Mouse (Mus musculus): ENCODE data around the gene 1810010H24Rik. TPM values are rescaled to one million over a fixed set of nuclear protein-coding genes. Genes with fewer than 3 reads are reported as not detected.
"Not testable (repeated sequence)": the region's sequence is repeated elsewhere in the genome, so short reads cannot be mapped to it uniquely, and the experiment has no call there.

1810010H24Rik gene
- polyA plus RNA-seq, 1 experiment: 0.78 TPM

- 24% methylated on average over 18 of the region's 18 CpGs for WGBS
- DNase-seq (ENCODE audit: low read depth, low spot score): no peak
Measured at GRCm38 (mm10) chr11:107011669-107012323, 13.7 kb upstream of the 1810010H24Rik start.

DNA sequence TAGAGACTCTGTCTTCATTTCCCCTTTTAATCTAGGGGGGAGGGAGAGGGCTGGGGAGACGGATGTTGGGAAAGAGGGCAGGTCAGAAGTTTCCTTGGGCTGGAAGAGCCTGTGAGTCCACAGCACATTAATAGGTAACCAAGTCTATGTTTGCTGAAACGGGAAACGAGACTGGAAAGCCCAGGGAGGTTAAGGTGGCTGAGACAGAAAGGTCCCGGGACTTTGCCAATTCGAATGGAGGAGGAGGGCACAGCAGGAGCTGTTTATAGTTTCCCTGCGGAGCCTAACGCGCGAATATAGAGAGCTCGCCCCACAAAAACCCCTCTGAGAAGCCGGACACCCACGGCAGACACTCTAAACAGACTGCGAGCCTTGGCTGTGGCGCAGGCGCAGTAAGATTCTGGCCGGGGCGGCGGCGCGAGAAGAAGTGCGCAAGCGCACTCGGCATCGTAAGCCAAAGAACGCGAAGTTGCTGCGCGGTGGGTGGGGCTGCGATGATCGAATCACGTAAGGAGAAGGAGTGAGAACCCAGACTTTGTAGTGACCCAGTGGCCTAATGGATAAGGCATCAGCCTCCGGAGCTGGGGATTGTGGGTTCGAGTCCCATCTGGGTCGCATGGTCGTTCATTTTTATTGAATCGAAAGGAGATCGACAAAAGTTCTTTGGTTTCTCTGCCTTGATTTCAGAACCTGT is 13.0 kb upstream of the 1810010H24Rik start:
- DNase-seq (ENCODE audit: low read depth, low spot score): peak; percentile 88
- WGBS: under 1% methylated on average over 37 of the region's 37 CpGs

GRCm38 (mm10) chr11:107014020-107014585 is 11.4 kb upstream of the 1810010H24Rik start:
- WGBS: 82% methylated on average over 11 of the region's 11 CpGs
- no peak for DNase-seq (ENCODE audit: low read depth, low spot score)

GRCm38 (mm10) chr11:107014597-107015309 is 10.7 kb upstream of the 1810010H24Rik start:
- DNase-seq (ENCODE audit: low read depth, low spot score): no peak
- 18% methylated on average over 14 of the region's 14 CpGs for WGBS

DNA sequence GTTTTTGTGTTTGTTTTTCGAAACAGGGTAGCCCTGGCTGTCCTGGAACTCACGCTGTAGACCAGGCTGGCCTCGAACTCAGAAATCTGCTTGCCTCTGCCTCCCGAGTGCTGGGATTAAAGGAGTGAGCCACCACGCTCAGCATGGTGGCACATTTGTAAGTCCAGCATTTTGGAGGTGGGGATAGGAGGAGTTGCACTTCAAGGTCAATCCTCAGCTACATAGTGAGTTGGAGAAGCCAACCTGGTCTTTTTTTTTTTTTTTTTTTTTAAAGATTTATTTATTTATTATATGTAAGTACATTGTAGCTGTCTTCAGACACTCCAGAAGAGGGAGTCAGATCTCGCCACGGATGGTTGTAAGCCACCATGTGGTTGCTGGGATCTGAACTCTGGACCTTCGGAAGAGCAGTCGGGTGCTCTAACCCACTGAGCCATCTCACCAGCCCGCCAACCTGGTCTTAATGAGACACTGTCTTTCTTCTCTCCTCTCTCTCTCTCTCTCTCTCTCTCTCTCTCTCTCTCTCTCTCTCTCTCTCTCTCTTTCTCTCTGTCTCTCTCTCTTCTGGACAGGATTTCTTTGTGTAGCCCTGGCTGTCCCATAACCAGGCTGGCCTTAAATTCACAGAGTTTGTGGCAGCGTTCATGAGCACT is 9.8 kb upstream of the 1810010H24Rik start:
- 79% methylated on average over 11 of the region's 11 CpGs for WGBS
- not testable (repeated sequence) for DNase-seq (ENCODE audit: low read depth, low spot score)

- 61% methylated on average over 1 of the region's 1 CpGs for WGBS
- no peak for DNase-seq (ENCODE audit: low read depth, low spot score)
Measured at GRCm38 (mm10) chr11:107016893-107017292, 8.6 kb upstream of the 1810010H24Rik start.

- DNase-seq (ENCODE audit: low read depth, low spot score): no peak
- 71% methylated on average over 6 of the region's 6 CpGs for WGBS
Measured at GRCm38 (mm10) chr11:107017339-107017886, 8.1 kb upstream of the 1810010H24Rik start.

DNA sequence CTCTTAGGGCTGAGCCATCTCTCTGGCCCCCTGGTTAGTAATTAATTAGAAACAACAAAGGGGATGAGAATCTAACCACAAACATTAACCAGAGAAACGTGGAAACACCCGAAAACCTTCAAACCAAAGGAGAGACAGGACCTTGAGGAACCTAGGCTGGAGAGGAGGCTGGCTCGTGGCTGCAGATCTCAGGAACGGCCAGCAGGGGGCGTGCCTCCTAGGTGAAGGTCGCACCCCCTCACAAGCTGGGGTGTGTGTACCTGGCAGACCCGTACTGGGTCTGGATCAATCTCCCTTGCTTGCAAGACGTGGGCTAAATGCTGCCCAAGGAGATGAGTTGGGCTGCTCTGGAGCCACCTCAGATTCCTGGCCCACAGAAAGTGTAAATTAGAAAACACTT is 6.9 kb upstream of the 1810010H24Rik start:
- no peak for DNase-seq (ENCODE audit: low read depth, low spot score)

DNA sequence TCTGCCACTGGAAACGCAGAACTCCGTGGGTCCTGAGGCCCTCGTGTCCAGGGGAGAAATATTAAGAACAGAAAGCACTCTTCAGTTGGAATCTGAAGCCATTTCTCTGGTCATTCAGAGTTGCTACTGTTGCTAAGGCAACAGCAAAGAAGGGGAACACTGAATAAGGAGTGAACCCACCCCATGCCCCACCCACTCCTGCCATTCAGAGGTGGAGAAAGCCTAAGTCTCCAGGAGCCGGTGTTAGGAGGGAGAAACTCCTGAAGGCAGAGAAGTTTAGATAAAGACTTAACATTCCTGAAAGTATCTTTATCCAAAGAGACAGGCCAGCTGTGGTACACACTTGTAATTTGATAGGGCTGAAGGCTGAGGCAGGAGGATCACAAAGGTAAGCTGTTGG is 6.2 kb upstream of the 1810010H24Rik start:
- no peak for DNase-seq (ENCODE audit: low read depth, low spot score)
- WGBS: 79% methylated on average over 4 of the region's 4 CpGs

More for the DNA sequence above, 6.9 kb upstream of the 1810010H24Rik start:
- WGBS: 50% methylated on average over 8 of the region's 8 CpGs

GRCm38 (mm10) chr11:107019722-107020121 is 5.8 kb upstream of the 1810010H24Rik start:
- WGBS: 87% methylated on average over 5 of the region's 5 CpGs
- not testable (repeated sequence) for DNase-seq (ENCODE audit: low read depth, low spot score)

DNA sequence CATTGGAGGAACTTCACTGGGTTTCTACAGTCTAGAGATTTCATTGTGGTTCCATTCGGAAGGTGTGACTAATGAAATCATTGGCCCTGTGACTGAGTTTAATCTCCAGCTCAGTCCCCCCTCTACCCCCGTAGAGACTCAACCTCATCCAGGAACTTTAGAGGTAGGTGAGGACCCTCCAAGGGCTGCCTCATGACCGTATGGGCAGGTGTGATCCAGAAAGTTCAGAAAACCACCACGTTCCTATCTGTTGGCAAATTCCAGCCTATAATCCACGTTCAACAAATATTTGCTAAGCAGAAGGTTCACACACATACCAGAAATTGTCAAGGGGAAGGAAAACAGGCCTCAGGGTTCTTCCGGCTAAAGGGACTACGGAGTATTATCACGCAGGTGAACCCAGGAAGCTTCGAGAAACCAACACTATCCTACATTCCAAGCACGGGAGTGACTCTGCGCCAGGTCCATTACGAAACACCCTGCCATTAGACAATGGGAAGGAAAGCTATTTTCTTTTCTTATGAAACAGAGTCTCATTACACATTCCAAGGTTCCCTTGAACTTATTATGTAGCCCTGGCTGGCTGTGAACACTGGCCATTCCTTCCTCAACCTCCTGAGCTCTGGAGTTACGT is 3.3 kb upstream of the 1810010H24Rik start:
- no peak for DNase-seq (ENCODE audit: low read depth, low spot score)
- 37% methylated on average over 13 of the region's 13 CpGs for WGBS

- WGBS: 75% methylated on average over 4 of the region's 4 CpGs
Measured at GRCm38 (mm10) chr11:107024406-107024805, 1.1 kb upstream of the 1810010H24Rik start.

GRCm38 (mm10) chr11:107026554-107027430 is 1.3 kb downstream of the 1810010H24Rik start:
- no peak for DNase-seq (ENCODE audit: low read depth, low spot score)
- WGBS: 7% methylated on average over 12 of the region's 12 CpGs

More at GRCm38 (mm10) chr11:107024406-107024805, 1.1 kb upstream of the 1810010H24Rik start:
- DNase-seq (ENCODE audit: low read depth, low spot score): no peak

GRCm38 (mm10) chr11:107027431-107028274 is 2.2 kb downstream of the 1810010H24Rik start:
- WGBS: under 1% methylated on average over 105 of the region's 107 CpGs
- no peak for DNase-seq (ENCODE audit: low read depth, low spot score)

- no peak for DNase-seq (ENCODE audit: low read depth, low spot score)
- WGBS: 3% methylated on average over 29 of the region's 29 CpGs
Measured at GRCm38 (mm10) chr11:107028275-107028618, 2.8 kb downstream of the 1810010H24Rik start.

GRCm38 (mm10) chr11:107028754-107029153 is 3.3 kb downstream of the 1810010H24Rik start:
- no peak for DNase-seq (ENCODE audit: low read depth, low spot score)
- 73% methylated on average over 6 of the region's 6 CpGs for WGBS

- WGBS: 47% methylated on average over 19 of the region's 19 CpGs
- no peak for DNase-seq (ENCODE audit: low read depth, low spot score)
Measured at GRCm38 (mm10) chr11:107029536-107029935, 4.1 kb downstream of the 1810010H24Rik start.
